Mouse (Mus musculus) G1E (cell line): ENCODE data around the gene Etl4. TPM values are rescaled to one million over a fixed set of nuclear protein-coding genes. Genes with fewer than 3 reads are reported as not detected.

ENCODE experiments used
- ATAC-seq: 2 replicates; pipeline ENCODE4 v1.8.0; 2016; ENCODE audit warnings: mild to moderate bottlenecking; ENCODE audit not compliant: insufficient number of reproducible peaks, poor library complexity, low FRiP score, severe bottlenecking; ENCODE audit errors: extremely low read depth
- DNase-seq: peaks from one replicate; pipeline ENCODE4 v3.0.0; 2012; ENCODE audit warnings: low spot score
- H3K27me3 ChIP-seq: 2 replicates; pipeline ENCODE4 v1.6.1; 2012; ENCODE audit warnings: mild to moderate bottlenecking, low read length, inconsistent platforms; ENCODE audit not compliant: insufficient read depth
- H3K36me3 ChIP-seq: replicated peaks from 2 replicates; pipeline ENCODE3; 2012; ENCODE audit warnings: mild to moderate bottlenecking, inconsistent platforms
- H3K4me1 ChIP-seq: 2 replicates; pipeline ENCODE4 v1.6.1; 2012; ENCODE audit warnings: low read depth, low read length, inconsistent platforms, mixed read lengths; ENCODE audit not compliant: insufficient read depth
- H3K4me3 ChIP-seq: 2 replicates; pipeline ENCODE4 v1.5.1; 2012; ENCODE audit warnings: low read depth, mild to moderate bottlenecking, inconsistent platforms, low read length, moderate library complexity, mixed read lengths
- H3K9me3 ChIP-seq: replicated peaks from 2 replicates; pipeline ENCODE4 v1.6.1; 2012; ENCODE audit warnings: inconsistent platforms
- CTCF ChIP-seq: IDR thresholded peaks from 2 replicates; pipeline ENCODE4 v1.5.1; 2012; ENCODE audit warnings: low read depth, low read length, inconsistent platforms, mixed read lengths
- GATA1 ChIP-seq: IDR thresholded peaks from 2 replicates; pipeline ENCODE4 v1.6.1; 2012; ENCODE audit warnings: borderline replicate concordance, low read length, inconsistent platforms, mixed read lengths
- GATA2 ChIP-seq: IDR thresholded peaks from 2 replicates; pipeline ENCODE4 v1.6.1; 2012; ENCODE audit warnings: low read depth, low read length, inconsistent platforms, borderline replicate concordance
- POLR2AphosphoS5 ChIP-seq: IDR thresholded peaks from 2 replicates; pipeline ENCODE4 v1.6.1; 2012; ENCODE audit warnings: low read depth, low read length, inconsistent platforms; ENCODE audit not compliant: insufficient replicate concordance
- TAL1 ChIP-seq: conservative IDR thresholded peaks from 2 replicates; pipeline ENCODE4 v1.6.1; 2012; ENCODE audit warnings: low read depth, low read length, inconsistent platforms, mixed read lengths
- polyA plus RNA-seq: library from polyadenylated mRNA; stranded (reverse); fragments of >175 nt; gene quantifications from 2 replicates; pipeline ENCODE4 v1.2.3, GENCODE M21; 2012
- total RNA-seq, 2 experiments: library from RNA; stranded (forward) in 1 of 2; stranded (reverse) in 1 of 2; fragments of 200-1000 nt in 1 of 2; fragments of >200 nt in 1 of 2; fragmentation: Nextera tagmentation in 1 of 2; gene quantifications; 2 replicates each; pipeline ENCODE4 v1.2.3; 2014 to 2017

Gene Etl4
- total and polyA plus RNA-seq, 3 experiments = 0.44 TPM; not detected in 2

DNA sequence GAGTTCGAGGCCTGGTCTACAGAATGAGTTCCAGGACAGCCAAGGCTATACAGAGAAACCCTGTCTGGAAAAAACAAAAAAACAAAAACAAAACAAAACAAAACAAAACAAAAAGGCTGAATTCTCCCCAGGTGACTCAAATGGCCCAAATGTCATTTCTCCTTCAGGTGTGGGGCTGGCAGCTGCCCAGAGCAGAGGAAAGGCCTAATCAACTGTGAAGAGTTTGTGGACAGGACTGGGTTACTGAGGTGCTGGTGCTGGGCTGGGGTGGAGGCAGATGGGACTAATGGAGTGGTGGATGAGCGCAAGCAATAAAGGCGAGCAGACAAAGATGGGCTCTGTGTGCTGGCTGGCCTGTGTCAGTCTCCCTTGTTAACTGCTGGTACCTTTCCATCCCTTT is 617.3 kb downstream of the Etl4 start:
- Histone ChIP-seq H3K27me3 (no peaks in the 10 kb centered on the region), H3K36me3 (no peaks in the 10 kb centered on the region), H3K9me3 (no peaks in the 10 kb centered on the region), H3K4me3 (no peak overlapping the region), H3K4me1 (no peaks in the 10 kb centered on the region)
- ATAC-seq (no peak), DNase-seq (no peak)
- TF ChIP-seq GATA2 (no peak), CTCF (no peak), GATA1 (no peak), TAL1 (no peak), POLR2AphosphoS5 (no peak)

DNA sequence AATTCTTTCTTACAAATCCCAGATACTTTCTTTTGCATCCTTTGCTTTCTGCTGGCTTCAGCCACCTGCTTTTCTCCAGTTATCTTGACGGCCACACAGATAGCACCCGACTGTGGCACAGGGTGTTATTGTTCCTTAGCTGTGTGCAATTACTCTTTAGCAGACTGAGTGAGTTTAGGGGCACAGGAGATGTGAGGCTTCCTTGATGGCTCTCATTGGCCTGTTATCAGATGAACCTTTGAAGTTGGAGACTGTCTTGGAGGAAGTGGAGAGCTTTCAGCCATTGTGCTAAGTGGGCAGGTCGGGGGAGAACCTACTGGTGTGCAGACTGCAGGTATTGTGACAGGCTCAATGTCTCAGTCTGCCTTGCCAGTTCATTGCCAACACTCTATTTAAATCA is 623.0 kb downstream of the Etl4 start:
- TF ChIP-seq POLR2AphosphoS5 (no peak), TAL1 (no peak), GATA1 (no peak)
- DNase-seq (no peak), ATAC-seq (no peak)
- Histone ChIP-seq H3K4me1 (no peaks in the 10 kb centered on the region), H3K4me3 (no peak overlapping the region), H3K27me3 (no peaks in the 10 kb centered on the region; the same call in 1 of the 2 replicates), H3K9me3 (no peaks in the 10 kb centered on the region), H3K36me3 (no peaks in the 10 kb centered on the region)

DNA sequence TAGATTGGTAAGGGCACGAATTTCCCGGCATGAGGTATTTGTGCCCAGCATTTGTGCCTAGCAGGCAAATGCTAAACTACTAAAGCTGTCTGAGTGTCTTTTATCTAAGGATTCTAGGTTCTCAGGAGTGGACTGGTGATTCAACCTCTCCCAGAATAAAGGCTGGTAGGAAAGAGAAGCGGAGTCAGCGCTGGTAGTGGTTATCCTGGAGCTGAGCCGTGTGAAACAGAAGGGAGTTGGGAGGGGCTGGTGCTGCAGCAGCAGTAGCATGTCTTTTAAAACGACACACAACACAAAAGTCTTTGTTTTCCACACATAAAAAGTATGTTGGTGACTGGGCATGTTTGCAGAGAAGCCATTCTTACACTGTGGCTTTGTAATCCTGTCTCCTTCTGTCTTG is 628.2 kb downstream of the Etl4 start:
- no peaks in the 10 kb centered on the region for H3K27me3 ChIP-seq
- ATAC-seq = no peak
- no peaks in the 10 kb centered on the region for H3K36me3 ChIP-seq
- no peaks in the 10 kb centered on the region for H3K9me3 ChIP-seq
- no peak for TF ChIP-seq GATA1
- no peak for TF ChIP-seq CTCF
- no peak for TF ChIP-seq GATA2
- no peak for TF ChIP-seq TAL1
- no peak for TF ChIP-seq POLR2AphosphoS5
- no peaks in the 10 kb centered on the region for H3K4me1 ChIP-seq
- no peak for DNase-seq
- no peak overlapping the region for H3K4me3 ChIP-seq

DNA sequence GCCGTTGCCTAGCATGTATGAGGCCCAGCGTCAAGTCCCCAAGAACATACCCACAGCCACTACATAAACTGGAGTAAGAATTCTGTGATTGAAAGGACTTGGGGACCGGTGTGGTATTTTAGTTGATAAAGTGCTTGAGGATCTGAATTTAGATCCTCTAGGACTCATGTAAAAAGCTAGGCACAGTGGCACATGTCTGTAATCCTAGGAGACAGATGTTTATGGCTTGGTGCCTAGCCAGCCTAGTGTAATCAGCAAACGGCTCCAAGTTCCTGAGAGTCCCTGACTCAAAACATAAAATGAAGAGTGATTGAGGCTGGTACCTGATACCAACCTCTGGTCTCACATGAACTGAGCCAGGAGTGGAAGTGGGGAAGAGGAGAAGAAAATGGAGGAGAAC is 629.3 kb downstream of the Etl4 start:
- DNase-seq (no peak), ATAC-seq (no peak)
- Histone ChIP-seq H3K9me3 (no peaks in the 10 kb centered on the region), H3K4me3 (no peak overlapping the region), H3K27me3 (no peaks in the 10 kb centered on the region), H3K36me3 (no peaks in the 10 kb centered on the region), H3K4me1 (no peaks in the 10 kb centered on the region)
- TF ChIP-seq GATA1 = no peak
- no peak for TF ChIP-seq GATA2
- TF ChIP-seq POLR2AphosphoS5 = no peak
- TF ChIP-seq TAL1 = no peak
- no peak for TF ChIP-seq CTCF

DNA sequence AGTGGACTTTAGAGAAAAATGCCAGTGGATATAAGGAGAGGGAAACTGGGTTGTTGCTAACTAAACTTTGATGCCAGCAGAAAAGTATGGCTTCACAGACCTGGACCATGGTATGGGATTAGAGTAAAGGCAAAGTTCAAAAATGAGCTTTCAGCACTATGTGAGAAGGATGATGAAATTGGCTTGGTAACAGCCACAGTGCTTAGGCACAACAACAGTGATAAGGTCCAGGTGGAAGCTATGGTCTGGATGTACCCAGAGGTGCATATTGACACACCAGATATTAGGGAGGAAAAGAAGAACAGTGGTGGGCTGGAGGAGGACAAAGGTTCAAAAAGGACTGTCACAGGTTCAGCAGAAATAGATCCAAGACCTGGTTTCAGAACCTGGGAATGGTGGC is 631.7 kb downstream of the Etl4 start:
- Histone ChIP-seq H3K36me3 (no peaks in the 10 kb centered on the region), H3K4me3 (no peak overlapping the region), H3K27me3 (no peaks in the 10 kb centered on the region), H3K4me1 (no peaks in the 10 kb centered on the region), H3K9me3 (no peaks in the 10 kb centered on the region)
- DNase-seq (no peak), ATAC-seq (no peak)
- TF ChIP-seq POLR2AphosphoS5 (no peak), GATA2 (no peak), TAL1 (no peak), CTCF (no peak), GATA1 (no peak)

DNA sequence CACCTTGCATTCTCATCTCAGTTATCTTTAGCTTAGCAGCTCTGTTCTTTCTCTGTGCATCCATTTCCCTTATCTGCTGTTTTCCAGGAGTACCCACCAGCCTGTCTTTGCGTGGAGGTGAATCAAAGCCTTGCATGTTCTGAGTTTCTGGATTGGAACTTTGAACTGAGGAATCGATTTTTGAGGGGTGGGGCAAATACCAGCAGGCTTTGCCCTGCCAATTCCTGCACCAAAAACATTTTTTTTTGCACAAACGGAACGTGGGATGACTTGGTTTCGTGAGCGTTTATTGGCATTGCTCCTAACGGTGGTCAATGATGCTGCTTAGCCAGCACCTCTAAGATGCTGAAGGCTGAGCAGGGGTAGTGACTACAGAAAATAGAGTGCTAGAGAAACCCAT is 632.7 kb downstream of the Etl4 start:
- Histone ChIP-seq H3K27me3 (no peaks in the 10 kb centered on the region), H3K9me3 (no peaks in the 10 kb centered on the region), H3K36me3 (no peaks in the 10 kb centered on the region), H3K4me1 (no peaks in the 10 kb centered on the region), H3K4me3 (no peak overlapping the region)
- DNase-seq = no peak
- no peak for ATAC-seq
- TF ChIP-seq POLR2AphosphoS5 = no peak
- TF ChIP-seq CTCF = no peak
- no peak for TF ChIP-seq TAL1
- no peak for TF ChIP-seq GATA1
- TF ChIP-seq GATA2 = no peak

- no peak for ATAC-seq
- no peak overlapping the region for H3K4me3 ChIP-seq
Measured at GRCm38 (mm10) chr2:20545624-20546023, 636.0 kb downstream of the Etl4 start.

More at GRCm38 (mm10) chr2:20545624-20546023, 636.0 kb downstream of the Etl4 start:
- Histone ChIP-seq H3K4me1 (no peaks in the 10 kb centered on the region), H3K9me3 (no peaks in the 10 kb centered on the region), H3K36me3 (no peaks in the 10 kb centered on the region), H3K27me3 (no peaks in the 10 kb centered on the region)
- no peak for DNase-seq
- no peak for TF ChIP-seq GATA2
- TF ChIP-seq POLR2AphosphoS5 = no peak
- no peak for TF ChIP-seq CTCF
- no peak for TF ChIP-seq TAL1
- no peak for TF ChIP-seq GATA1
